Mouse (Mus musculus): ENCODE results near the gene Cnot4.

Gene Cnot4

DNA sequence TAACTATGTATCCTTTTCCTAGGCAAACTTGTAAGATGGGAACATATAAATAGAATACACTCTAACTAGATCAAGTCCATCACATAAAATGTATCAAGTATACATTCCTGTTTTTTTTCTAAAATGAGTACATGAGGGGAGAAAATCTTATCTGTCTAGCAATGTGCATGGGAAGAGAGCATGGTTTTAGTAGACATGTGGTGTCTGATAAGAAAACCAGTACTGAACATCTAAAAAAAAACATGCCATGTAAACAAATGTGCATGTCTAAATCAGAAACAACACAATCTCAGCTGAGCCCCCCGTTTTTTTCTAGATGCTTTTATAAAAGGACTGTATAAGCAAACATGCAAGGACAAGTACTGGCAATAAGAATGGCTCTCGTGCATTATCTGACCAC lies 100.8 kb downstream of the Cnot4 start:
- no peak for DNase-seq

DNA sequence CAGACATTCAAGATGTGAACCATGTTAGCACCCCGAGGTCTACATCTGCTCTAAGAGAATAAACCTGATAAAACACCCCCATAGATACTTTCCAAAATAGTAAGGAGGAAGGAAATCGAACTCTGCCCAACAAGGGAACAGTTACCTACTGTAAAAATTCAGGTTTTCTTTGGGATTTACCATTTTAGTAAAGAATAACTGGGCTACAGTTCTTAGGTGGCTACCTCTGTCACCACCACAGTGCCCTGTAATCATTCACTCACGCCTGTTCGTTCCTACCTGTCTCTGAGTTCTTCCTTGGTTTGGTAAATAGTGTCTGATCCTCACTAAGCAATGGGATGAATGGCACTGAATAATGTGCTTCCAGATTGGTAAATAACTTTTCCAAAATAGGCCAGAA lies 102.7 kb downstream of the Cnot4 start:
- DNase-seq: no peak

DNA sequence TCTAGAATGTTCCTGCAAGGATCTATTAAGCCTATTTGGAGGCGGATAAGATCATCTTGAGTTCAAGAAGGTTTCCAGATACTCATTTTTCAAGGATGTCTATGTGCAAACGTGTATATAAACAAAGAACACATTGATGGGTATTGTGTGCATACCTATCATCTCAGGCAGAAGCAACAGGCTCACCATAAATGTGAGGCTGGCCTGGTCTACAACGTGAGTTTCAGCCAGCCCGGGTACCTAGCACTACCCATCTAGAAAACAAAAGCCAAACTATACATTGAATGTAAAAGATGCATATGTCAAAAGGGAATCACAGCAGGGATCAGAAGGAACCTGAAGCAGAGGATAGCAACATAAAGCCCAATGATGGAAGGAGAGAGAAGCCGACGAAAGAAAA lies 103.3 kb downstream of the Cnot4 start:
- no peak for DNase-seq

DNA sequence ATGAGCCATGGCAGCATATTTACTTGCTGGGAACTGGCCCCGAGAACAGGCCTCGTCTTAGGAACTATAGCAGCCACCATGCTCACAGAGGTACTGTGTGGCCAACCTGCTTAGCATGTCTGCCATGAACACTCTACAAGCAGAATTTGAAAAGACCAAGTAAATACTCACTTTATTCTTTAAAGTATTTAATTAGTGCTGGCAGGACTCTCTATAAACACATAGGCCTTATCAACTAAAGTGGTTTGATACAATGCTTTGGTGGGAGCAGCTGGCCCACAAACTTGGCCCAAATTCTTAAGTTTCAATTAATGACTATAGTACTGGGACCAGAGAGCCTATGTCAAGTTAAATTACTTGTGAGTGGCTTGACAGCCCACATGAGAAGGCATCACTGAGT lies 105.5 kb downstream of the Cnot4 start:
- DNase-seq: no peak

DNA sequence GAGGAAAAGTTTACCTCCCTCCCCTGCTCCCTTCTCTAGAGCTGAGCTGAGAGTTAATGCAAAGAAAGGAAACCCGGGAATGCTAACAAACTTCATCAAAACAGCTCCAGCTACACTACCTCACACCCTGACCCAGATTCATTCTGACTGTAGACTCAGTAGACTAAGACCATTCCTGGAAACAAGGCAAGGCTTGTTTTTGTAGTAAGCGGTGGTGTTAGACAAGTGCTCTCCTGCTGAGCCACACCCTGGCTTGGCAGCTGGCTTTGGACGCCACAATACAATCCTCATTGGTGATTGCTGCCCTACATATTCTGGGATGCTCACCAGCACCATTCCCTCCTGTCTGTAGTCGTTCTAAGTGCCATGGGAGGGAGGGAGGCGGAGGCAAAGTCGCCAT lies 106.3 kb downstream of the Cnot4 start:
- DNase-seq: peak; percentile 13

DNA sequence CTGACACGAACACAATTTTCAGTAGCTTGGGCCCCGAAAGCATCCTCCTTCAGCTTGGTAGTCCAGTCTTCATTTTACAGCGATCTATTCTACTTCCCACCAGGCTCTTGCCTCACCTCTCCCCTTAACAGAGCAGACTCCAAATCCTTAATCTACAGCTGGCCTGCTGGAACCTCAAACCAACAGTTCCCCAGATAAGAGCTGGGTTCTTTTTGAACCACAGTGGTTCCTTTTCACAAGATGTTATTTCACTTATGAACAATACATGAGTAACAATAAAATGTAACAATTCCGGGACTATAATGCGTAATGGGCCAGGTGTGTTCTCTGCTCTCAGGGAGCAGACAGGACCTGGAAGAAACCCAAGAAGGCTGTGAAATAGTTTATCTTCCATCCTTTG lies 116.9 kb downstream of the Cnot4 start:
- no peak for DNase-seq

DNA sequence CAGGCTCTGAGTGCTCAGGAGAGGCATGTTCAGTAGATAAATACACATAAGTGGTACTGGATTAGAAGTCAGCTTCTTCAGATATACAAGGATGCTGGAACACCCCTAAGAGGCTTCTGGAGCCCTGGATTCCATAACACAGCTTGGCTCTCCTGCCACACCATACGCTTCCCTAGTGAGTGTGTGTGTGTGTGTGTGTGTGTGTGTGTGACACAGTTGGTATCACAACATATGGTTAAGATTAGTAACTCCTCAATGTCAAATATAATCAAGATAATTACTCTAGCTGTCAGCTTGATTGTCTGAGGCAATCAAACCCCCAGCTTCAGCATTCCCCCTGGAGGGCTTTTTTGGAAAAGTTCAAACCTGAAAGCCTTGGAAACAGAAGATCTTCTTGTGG lies 121.6 kb downstream of the Cnot4 start:
- DNase-seq: no peak

DNA sequence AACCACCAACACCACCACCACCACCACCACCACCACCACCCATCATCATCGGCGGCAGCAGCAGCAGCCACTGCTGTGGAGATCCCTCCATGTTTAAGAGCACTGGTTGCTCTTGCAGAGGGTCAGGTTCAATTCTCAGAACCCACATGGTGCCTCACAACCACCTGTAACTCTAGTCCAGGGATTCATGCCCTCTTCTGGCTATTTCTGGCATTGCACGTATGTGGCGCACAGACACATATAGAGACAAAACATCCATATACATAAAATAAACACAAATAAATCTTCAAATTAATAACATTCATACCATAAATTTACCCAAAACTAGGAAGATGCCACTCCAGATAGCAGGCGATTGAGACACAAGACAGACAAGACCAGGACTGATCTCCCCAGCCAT lies 122.8 kb downstream of the Cnot4 start:
- DNase-seq: no peak

DNA sequence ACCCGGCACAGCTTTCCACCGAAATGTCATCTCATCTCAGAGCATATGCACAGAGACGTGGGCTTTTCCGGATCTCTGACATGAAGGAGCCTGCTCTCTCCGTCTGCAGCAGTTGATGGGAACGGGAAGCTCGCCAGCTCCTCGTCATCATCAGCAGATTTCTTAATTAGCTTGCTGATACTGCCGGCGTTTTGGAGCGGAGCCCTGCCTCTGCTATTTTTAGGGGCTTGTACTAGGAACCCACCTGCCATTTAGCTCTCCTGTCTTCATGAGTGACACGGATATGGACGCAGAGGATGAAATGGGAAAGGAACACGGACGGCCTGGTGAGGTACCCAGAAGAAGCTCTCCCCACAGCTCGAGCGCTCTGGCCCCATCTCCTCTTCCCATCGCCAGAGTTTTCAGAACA lies 131.3 kb downstream of the Cnot4 start:
- peak; percentile 33 for DNase-seq

DNA sequence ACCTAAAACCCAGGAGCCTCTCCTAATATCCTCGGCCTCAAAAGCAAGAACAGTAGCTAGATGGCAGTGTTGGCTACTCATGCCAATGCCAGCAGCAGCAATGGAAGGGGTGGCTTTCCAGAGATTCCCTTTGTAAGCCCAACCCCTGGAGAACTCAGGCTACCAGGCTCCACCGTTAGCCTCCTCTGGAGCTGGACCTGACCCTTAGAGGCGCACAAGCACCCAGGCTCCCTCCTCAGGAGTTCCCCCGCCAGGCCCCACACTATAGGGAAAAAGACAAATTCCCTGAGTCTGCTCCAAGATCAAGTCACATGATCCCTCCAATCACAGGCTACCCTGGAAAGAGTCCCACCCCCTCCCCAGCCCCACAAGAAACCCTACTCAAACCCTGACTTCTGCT lies 134.4 kb downstream of the Cnot4 start:
- DNase-seq: no peak

DNA sequence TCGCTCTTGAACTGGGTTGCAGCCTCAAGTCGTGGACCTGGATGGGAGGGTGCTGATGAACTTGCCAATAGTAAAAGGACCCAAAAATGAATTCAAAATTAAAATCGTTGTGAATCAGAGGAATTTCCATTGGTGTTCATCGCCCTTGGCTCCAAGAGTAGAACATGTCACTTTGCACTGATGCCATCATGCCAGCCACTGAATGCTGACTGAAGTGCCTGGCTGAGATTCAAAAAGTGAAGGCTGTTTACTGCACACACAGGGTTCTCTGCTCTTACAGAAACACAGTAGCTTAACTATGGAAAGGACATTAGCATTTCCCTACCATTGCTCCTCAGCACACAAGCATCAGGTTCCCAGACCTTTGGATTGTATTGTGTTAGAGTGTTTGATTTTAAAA lies 137.0 kb downstream of the Cnot4 start:
- no peak for DNase-seq

DNA sequence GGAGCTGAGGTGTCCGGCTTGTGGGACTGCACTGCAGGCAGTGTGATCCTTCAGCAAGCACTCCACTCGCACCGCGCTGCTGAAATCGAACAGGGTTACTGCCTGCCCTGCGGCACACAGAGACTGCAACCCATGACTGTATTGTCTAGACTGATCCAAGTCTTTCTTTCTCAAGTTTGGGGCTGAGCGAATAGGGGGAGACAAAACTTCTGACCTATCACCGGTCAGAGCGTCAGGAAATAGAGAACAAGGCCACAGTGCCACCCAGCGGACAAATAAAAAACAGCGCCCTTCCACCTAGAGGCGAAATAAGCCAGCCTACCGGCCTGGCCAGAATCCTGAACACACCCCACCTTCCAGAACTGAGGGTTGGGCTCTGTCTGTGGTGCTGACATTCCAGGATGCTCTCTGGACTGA lies 138.3 kb downstream of the Cnot4 start:
- DNase-seq: peak; percentile 54

DNA sequence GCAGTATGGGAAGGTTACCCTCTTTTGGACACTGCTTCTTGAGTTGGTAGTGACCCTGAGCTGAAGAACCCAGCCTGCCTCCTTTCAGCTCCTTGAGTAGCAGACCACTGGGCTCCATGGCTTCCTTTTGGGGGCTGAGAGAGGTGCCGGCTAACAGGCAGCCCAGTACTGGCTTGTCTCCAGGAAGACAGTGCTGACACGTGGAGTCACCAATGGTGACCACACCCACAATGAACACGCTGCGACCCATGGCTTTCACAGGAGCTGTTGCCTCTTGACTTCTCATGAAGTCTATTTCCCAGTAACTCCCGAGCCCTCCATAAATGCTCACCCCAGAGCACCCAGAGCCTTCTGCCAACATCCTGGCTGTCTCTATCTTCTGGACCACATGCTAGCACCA lies 138.8 kb downstream of the Cnot4 start:
- no peak for DNase-seq

DNA sequence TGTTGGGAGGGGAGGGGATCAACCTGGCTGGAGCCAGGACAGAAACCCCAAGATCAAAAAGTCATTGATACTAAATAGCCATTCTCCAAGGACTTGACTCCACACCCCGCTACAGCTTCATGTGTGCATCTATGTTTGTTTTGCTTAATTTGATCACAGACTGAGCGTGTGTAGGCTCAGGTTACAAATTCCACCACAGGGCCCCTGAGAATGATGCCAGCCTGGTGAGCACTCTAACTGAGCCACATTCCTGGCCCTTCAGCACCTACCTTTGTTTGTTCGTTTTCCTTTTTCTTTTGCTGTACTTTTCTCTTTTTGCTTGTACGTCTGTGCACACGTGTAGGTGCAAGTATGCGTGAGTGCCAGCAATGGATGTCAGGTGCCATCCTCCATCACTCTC lies 144.3 kb downstream of the Cnot4 start:
- DNase-seq: no peak

DNA sequence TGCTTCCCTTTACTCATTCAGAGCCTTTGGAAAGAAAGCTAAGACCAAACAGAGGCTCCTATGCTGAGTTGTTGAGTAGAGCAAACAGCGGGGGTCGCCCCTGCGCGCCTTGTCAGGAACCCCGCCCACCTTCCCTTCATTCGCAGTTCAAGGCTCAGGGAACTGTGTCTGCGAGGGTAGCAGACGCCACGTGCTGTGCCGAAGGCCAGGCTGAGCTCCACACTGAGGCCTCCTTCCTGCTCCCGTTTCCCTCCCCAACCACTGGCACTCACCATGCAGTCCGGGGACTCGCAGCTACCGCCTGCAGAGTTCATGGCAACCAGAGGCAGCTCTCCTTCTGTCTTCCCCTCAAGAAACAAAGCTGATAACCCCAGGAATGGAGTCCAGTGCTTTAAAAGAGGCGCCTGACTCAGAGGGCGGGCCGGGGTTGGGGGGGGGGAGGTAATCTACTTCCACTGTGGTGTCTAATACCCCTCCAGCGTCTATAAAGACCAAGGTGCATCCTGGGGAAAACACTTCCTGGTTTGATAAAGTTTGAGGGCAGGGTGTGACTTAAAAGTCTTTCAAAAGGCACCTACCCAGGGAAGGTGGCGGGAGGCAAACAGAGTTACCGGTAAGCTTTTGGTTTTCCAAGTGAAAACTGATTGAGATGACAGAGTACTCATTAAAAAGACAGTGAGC lies 145.3 kb downstream of the Cnot4 start, which contains the start of gene Slc23a4:
TSS of gene Slc23a4 (minus strand) at position 324 of the 681 bp plus-strand sequence.
- no peak for DNase-seq

DNA sequence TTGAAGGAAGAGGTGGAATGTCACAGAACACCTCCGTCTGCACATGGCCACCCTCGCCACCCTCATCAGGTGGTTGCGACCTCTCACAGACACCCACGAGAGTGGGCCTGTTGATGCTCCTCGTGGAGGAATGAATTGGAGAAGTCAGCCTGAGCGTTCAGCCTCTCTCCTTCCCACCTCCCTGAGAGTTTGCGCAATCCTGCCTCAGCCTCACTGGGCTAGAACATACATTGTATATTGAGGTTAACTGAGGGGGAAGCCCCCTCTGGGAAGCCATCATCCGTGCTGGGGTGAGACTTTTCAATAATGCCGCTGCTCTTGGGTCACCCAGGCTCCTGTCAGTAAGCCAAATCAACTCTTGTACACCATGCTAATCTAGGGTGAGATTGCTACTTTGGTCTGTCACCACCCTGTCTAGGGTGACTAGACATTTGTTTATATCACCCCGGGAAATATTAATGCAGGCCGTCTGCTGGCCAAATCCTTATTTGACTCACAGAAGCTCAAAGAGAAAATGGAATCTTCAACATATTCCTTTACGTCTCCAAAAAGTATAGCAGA lies 146.4 kb downstream of the Cnot4 start:
- DNase-seq: no peak

DNA sequence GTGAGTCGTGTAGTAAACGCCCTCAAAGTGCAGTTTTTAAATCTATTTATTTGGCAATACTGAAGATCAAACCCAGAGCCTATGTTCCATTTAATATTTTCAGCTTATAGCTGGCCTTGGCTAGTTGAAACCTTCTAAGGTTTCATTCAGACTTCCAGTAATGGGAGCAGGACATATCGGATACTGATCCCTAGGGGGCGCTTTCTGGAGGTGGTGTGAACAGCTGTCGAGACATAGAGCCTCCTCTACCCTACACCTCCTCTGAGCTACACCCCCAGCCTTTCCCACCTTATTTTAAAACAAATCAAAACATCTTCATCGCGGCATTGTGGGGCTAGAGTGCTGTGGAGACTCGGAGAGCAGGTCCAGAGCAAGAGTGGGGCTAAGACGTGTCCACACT lies 152.9 kb downstream of the Cnot4 start:
- no peak for DNase-seq

DNA sequence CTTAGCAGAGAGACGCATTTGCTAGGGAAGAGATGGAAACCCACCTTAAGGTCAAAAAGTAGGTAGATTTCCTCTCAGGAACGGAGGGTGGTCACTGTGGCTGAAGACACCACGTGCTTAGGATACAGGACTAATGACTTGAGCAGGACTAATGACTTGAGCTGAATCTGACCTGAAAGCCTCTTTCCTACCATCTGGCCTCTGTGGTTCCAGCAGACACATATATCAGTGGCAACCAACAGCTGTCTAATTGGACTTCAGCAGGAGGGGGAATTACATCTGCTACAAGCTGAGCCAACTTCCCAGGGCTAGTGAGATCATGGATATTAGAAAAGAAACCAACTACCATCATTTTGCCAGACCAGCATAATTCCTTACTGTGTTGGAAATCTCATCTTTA lies 154.2 kb downstream of the Cnot4 start:
- DNase-seq: no peak
